Mouse (Mus musculus) adrenal gland, adult 10 weeks (tissue): ENCODE data around the gene Nudt3. TPM values are rescaled to one million over a fixed set of nuclear protein-coding genes. Genes with fewer than 3 reads are reported as not detected.

Experiments
- polyA plus RNA-seq: library from polyadenylated mRNA; stranded (reverse); fragments of 350-450 nt; fragmentation: Illumina TruSeq; extraction: RNeasy Lipid Tissue Mini Kit (QIAGEN cat#74804); gene quantifications from one replicate; pipeline ENCODE4 v1.2.3, GENCODE M21; 2014; ENCODE audit warnings: low read depth, low replicate concordance

The Nudt3 gene
- 32.4 TPM for polyA plus RNA-seq

GRCm38 (mm10) chr17:27623360-27624326 lies at the start of gene Nudt3:
TSS of gene Nudt3 (minus strand) at chr17:27623495.

GRCm38 (mm10) chr17:27655089-27656010 lies 32.1 kb upstream of the Nudt3 start, which contains the start of gene Pacsin1:
TSS of gene Pacsin1 (plus strand) at chr17:27655509.

GRCm38 (mm10) chr17:27636132-27637020 lies 13.1 kb upstream of the Nudt3 start, which contains the start of gene Rps10:
TSS of gene Rps10 (minus strand) at chr17:27636669.

GRCm38 (mm10) chr17:27634871-27635574 lies 11.7 kb upstream of the Nudt3 start, which contains the start of gene RPS10-NUDT3:
TSS of gene RPS10-NUDT3 (minus strand) at chr17:27635222.

GRCm38 (mm10) chr17:27565163-27565941 lies 57.9 kb downstream of the Nudt3 start, which contains the start of gene AI413582:
TSS of gene AI413582 (minus strand) at chr17:27565756.

GRCm38 (mm10) chr17:27556315-27557011 lies 66.8 kb downstream of the Nudt3 start, which contains the start of gene Hmga1:
TSS of gene Hmga1 (plus strand) at chr17:27556497.

Other genes with a start within 250 kb of the Nudt3 start
- gene Grm4, start 102.1 kb downstream of the Nudt3 start, polyA plus RNA-seq, result not detected
- gene Hmga1, start 67.0 kb downstream of the Nudt3 start, polyA plus RNA-seq, result 7.2 TPM
- gene AI413582, start 57.7 kb downstream of the Nudt3 start, polyA plus RNA-seq, result not detected
- not detected for gene RPS10-NUDT3, start 11.7 kb upstream of the Nudt3 start, polyA plus RNA-seq
- gene Rps10, start 13.2 kb upstream of the Nudt3 start, polyA plus RNA-seq, result 44.0 TPM
- 1.1 TPM for gene Pacsin1, start 32.0 kb upstream of the Nudt3 start, polyA plus RNA-seq
- gene Spdef, start 105.5 kb upstream of the Nudt3 start, polyA plus RNA-seq, result not detected
- gene D17Wsu92e, start 197.2 kb upstream of the Nudt3 start, polyA plus RNA-seq, result 102 TPM
- 39.2 TPM for gene Snrpc, start 214.7 kb upstream of the Nudt3 start, polyA plus RNA-seq
- gene Uhrf1bp1, start 232.9 kb upstream of the Nudt3 start, polyA plus RNA-seq, result 5.0 TPM